Mouse (Mus musculus) lung, embryonic 16.5 days (tissue): ENCODE results near the gene 0610030E20Rik. TPM values are rescaled to one million over a fixed set of nuclear protein-coding genes. Genes with fewer than 3 reads are reported as not detected.

ENCODE experiments used
- ATAC-seq: fragments of 200-750 bp; cut with Nextera tagmentation; 2 replicates; pipeline ENCODE4 v1.8.0; 2017; ENCODE audit warnings: low read depth, mild to moderate bottlenecking, moderate library complexity
- H3K27ac ChIP-seq: fragments of 300-500 bp; sonication (generic); 2 replicates; pipeline ENCODE4 v1.5.1; 2014; ENCODE audit warnings: mild to moderate bottlenecking, control low read depth, low read length
- H3K27me3 ChIP-seq: fragments of 300-500 bp; sonication (generic); 2 replicates; pipeline ENCODE4 v1.6.1; 2014; ENCODE audit warnings: low read depth, low read length, mixed read lengths; ENCODE audit not compliant: control insufficient read depth, insufficient read depth
- H3K36me3 ChIP-seq: fragments of 300-500 bp; sonication (generic); 2 replicates; pipeline ENCODE4 v1.6.1; 2014; ENCODE audit warnings: low read length; ENCODE audit not compliant: control insufficient read depth, insufficient read depth
- H3K4me1 ChIP-seq: fragments of 300-500 bp; sonication (generic); replicated peaks from 2 replicates; pipeline ENCODE4 v1.6.1; 2014; ENCODE audit warnings: low read length, mixed read lengths; ENCODE audit not compliant: control insufficient read depth, insufficient read depth
- H3K4me2 ChIP-seq: fragments of 300-500 bp; sonication (generic); 2 replicates; pipeline ENCODE4 v1.6.1; 2014; ENCODE audit warnings: low read depth, low read length, control low read depth
- H3K4me3 ChIP-seq: fragments of 300-500 bp; sonication (generic); 2 replicates; pipeline ENCODE4 v1.5.1; 2014; ENCODE audit warnings: mild to moderate bottlenecking, low read length, control low read depth
- H3K9ac ChIP-seq: fragments of 300-500 bp; sonication (generic); 2 replicates; pipeline ENCODE4 v1.6.1; 2014; ENCODE audit warnings: low read length, control low read depth
- H3K9me3 ChIP-seq: fragments of 300-500 bp; sonication (generic); 2 replicates; pipeline ENCODE4 v1.6.1; 2016; ENCODE audit warnings: low read length; ENCODE audit not compliant: control insufficient read depth
- WGBS: fragments of 180-500 bp; shearing (Covaris S2); extraction: QIAGEN DNeasy Blood & Tissue Kit; methylation state at CpG from one replicate; pipeline ENCODE4 v1.1.7; 2014; 5-methylcytosine and 5-hydroxymethylcytosine counted together
- polyA plus RNA-seq: library from polyadenylated mRNA; unstranded; fragments of >200 nt; fragmentation: Nextera tagmentation; extraction: Ambion mirVana; gene quantifications from 2 replicates; pipeline ENCODE4 v1.2.1, GENCODE M21; 2015

Gene 0610030E20Rik
- polyA plus RNA-seq, 1 experiment from 2014 or later: 33.2 TPM

DNA sequence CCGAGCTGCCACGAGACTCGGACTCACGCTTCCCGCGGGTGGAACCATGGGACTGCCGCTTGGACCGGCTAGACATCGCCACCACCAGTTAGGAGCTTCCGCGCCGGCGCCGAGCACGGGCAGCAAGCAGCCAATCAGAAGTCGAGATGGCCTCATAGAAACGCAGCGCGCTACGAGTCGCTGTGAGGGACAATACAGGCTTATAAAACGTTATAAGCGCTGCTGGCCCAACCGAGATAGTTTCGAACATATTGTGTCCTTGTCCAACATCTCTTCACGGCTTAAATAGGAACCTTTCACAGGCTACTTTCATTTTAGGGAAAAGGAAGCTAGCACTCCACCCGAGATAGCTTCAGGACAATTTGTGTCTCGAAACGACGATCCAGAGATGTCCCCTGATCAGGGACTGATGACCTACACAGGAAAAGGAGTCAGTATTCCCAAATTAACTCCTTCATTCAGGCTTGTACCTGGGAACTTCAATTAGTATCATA, 2.0 kb upstream of the 0610030E20Rik start, which contains the start of gene Usp39:
Gene Usp39 (minus strand): TSS at position 111 of the 494 bp plus-strand sequence.
- Histone ChIP-seq H3K4me1 (peaks cover 26% of the 10 kb centered on the region), H3K4me3 (peak within 1 kb of the TSS; percentile 59), H3K27me3 (no peaks in the 10 kb centered on the region), H3K4me2 (peak within 1 kb of the TSS; percentile 86), H3K36me3 (peaks cover 6% of the 10 kb centered on the region; the same call in 1 of the 2 replicates), H3K9ac (peak within 1 kb of the TSS; percentile 67), H3K27ac (peak within 1 kb of the TSS; percentile 1; the same call in 1 of the 2 replicates), H3K9me3 (no peaks in the 10 kb centered on the region)
- ATAC-seq: peak; percentile 80
- WGBS: under 1% methylated on average over 30 of the region's 30 CpGs

DNA sequence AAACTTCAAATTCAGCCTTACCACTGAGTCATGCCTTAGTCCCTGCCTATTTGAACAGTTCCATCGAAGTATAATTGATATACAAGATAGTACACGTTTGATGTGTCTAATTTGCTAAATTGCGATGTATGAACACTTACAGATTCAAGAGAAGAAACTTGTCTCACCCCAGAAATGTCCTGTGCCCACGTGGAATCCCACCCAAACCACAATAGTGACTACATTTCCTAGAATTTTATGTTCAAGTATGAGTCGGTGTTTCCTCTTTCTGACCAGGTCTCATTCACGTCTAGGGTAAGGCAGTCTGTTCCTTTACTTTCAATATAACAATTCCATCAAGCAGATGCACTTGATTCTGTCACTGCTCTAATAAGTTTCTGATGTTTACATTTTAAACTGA, 1.5 kb upstream of the 0610030E20Rik start:
- H3K4me2 ChIP-seq: peak overlapping the region; percentile 86
- H3K4me1 ChIP-seq: peaks cover 26% of the 10 kb centered on the region
- peak overlapping the region; percentile 59 for H3K4me3 ChIP-seq
- peak overlapping the region; percentile 67 for H3K9ac ChIP-seq
- WGBS: 45% methylated on average over 6 of the region's 6 CpGs
- H3K27me3 ChIP-seq: no peaks in the 10 kb centered on the region
- H3K27ac ChIP-seq: no peak overlapping the region
- ATAC-seq: no peak
- H3K9me3 ChIP-seq: no peaks in the 10 kb centered on the region
- peaks cover 6% of the 10 kb centered on the region; the same call in 1 of the 2 replicates for H3K36me3 ChIP-seq

GRCm38 (mm10) chr6:72346261-72346660, 856 bp upstream of the 0610030E20Rik start:
- Histone ChIP-seq H3K4me1 (peaks cover 26% of the 10 kb centered on the region), H3K9me3 (no peaks in the 10 kb centered on the region), H3K36me3 (peaks cover 6% of the 10 kb centered on the region; the same call in 1 of the 2 replicates), H3K27me3 (no peaks in the 10 kb centered on the region), H3K4me2 (no peak overlapping the region), H3K9ac (no peak overlapping the region), H3K27ac (no peak overlapping the region), H3K4me3 (no peak overlapping the region)
- 79% methylated on average over 4 of the region's 4 CpGs for WGBS
- ATAC-seq: no peak

GRCm38 (mm10) chr6:72348411-72348810, 1.3 kb downstream of the 0610030E20Rik start:
- ATAC-seq: no peak
- Histone ChIP-seq H3K4me1 (peaks cover 34% of the 10 kb centered on the region), H3K9ac (peak overlapping the region; percentile 93), H3K4me3 (peak overlapping the region; percentile 80), H3K27ac (no peak overlapping the region), H3K9me3 (no peaks in the 10 kb centered on the region), H3K27me3 (no peaks in the 10 kb centered on the region), H3K4me2 (peak overlapping the region; percentile 79), H3K36me3 (peaks cover 6% of the 10 kb centered on the region; the same call in 1 of the 2 replicates)
- WGBS: 61% methylated on average over 10 of the region's 10 CpGs

- no peaks in the 10 kb centered on the region for H3K27me3 ChIP-seq
- no peak overlapping the region for H3K9ac ChIP-seq
- no peak for ATAC-seq
- H3K4me1 ChIP-seq: peaks cover 36% of the 10 kb centered on the region
- no peak overlapping the region for H3K4me2 ChIP-seq
- 85% methylated on average over 2 of the region's 2 CpGs for WGBS
- no peak overlapping the region for H3K27ac ChIP-seq
- peaks cover 6% of the 10 kb centered on the region; the same call in 1 of the 2 replicates for H3K36me3 ChIP-seq
- H3K9me3 ChIP-seq: no peaks in the 10 kb centered on the region
- no peak overlapping the region for H3K4me3 ChIP-seq
These were observed 3.1 kb downstream of the 0610030E20Rik start for GRCm38 (mm10) chr6:72350214-72350613.

DNA sequence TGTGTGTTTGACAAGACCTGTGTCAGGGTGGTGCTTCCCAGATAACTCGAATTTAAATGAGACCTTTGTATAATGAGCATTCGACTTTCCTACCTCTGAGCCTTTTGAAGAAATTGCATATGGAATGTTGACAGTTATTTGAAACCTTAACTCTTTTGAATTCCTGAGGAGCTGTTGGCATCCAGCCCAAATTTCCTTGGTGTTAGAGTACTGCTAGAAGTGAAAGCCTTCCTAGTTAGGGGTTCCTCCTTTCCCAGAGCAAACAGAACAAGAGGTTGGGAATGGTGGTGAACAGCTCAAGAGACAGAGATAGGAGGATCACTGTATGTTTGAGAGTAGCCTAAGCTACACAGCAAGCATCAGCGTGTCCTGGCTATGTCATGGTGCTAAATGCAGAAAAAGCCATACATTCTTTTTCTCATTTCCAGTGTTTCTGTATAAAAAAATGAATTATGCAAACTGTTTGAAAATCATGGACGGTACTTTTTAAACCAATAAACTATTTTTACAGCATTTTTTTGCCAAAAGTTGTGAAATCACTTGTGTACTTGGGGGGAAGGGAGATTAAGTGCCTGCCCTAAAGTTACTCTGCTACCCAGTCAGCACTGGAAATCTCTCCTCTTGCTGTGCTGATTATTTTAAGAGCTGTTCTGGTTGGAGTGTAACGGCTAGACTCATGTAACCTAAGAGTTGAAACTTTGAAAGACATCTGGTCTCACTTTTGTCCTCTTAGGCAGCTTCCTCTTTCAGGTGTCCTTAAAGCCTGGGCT, 5.7 kb downstream of the 0610030E20Rik start:
- Histone ChIP-seq H3K4me2 (peak overlapping the region; percentile 18), H3K9ac (no peak overlapping the region), H3K4me1 (peaks cover 42% of the 10 kb centered on the region), H3K27me3 (no peaks in the 10 kb centered on the region), H3K9me3 (no peaks in the 10 kb centered on the region), H3K27ac (peak overlapping the region; percentile 88), H3K36me3 (peaks cover 6% of the 10 kb centered on the region; the same call in 1 of the 2 replicates), H3K4me3 (no peak overlapping the region)
- peak; percentile 23; the same call in 1 of the 2 replicates for ATAC-seq
- WGBS: 37% methylated on average over 5 of the region's 5 CpGs

GRCm38 (mm10) chr6:72354025-72354424, 6.9 kb downstream of the 0610030E20Rik start:
- H3K27ac ChIP-seq: peak overlapping the region; percentile 88
- H3K4me3 ChIP-seq: no peak overlapping the region
- no peak for ATAC-seq
- H3K27me3 ChIP-seq: no peaks in the 10 kb centered on the region
- WGBS: 71% methylated on average over 1 of the region's 1 CpGs
- no peaks in the 10 kb centered on the region for H3K9me3 ChIP-seq
- H3K36me3 ChIP-seq: peaks cover 8% of the 10 kb centered on the region
- H3K4me1 ChIP-seq: peaks cover 30% of the 10 kb centered on the region
- H3K4me2 ChIP-seq: no peak overlapping the region
- no peak overlapping the region for H3K9ac ChIP-seq

DNA sequence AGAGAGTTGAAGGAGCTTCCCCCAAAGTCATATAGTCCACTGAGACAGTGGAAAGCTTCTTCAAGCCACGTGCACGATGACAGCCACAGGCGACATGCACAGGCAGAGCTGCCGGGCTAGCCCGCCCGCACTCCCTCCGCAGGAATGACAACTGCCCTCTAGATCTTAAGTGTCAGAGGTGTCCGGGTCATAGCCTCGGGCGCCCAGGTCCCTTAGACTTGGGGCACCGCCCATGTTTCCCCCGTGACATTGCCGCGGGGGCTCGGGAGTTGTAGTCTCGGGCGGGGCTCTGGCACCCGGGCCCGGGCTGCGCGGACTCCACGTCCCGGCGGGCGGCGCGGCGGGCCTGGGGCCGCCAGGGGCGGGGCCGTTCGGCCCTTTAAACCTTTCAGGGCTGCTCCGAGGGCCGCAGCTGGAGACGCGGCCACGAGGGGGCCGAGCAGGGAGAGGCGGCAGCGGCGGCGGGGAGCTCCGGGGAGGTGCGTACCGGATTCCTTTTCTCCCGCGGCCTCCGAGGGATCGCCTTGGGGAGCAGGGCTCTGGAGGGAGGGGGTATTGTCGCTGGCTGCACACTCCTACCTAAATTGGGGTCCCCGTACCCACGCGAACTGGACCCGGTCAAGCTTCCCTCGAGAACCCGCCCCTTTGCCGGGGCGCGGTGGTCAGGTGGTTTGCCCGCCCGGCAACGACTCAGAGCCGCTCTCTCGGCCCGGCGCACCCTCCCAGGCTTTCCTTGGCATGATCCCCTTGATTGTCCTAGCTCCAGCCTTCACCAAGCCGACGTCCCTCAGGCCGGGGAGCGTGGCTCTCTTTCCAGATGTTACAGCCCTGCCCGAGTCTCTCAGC, 8.2 kb downstream of the 0610030E20Rik start, which contains the start of gene Tmem150a:
Gene Tmem150a (plus strand): TSS at position 382 of the 846 bp plus-strand sequence.
- Histone ChIP-seq H3K9ac (peak within 1 kb of the TSS; percentile 74), H3K27me3 (no peaks in the 10 kb centered on the region), H3K27ac (peak within 1 kb of the TSS; percentile 88; the same call in 1 of the 2 replicates), H3K9me3 (no peaks in the 10 kb centered on the region), H3K4me2 (peak within 1 kb of the TSS; percentile 93), H3K4me3 (peak within 1 kb of the TSS; percentile 62), H3K36me3 (peaks cover 9% of the 10 kb centered on the region; the same call in 1 of the 2 replicates), H3K4me1 (peaks cover 31% of the 10 kb centered on the region)
- peak; percentile 91 for ATAC-seq
- WGBS: under 1% methylated on average over 67 of the region's 71 CpGs
